Mouse (Mus musculus): Measurements from ENCODE around the gene Fbxl14.

GRCm38 (mm10) chr6:119513452-119513851 is 34.0 kb downstream of the Fbxl14 start:
- TF ChIP-seq CTCF (IDR thresholded peaks at IDR 0.05; ENCODE audit: low read depth) (no peak), EP300 (IDR thresholded peaks at IDR 0.05; ENCODE audit: low read depth) (no peak)
